Mouse (Mus musculus): ENCODE results near the gene Wipf3.

DNA sequence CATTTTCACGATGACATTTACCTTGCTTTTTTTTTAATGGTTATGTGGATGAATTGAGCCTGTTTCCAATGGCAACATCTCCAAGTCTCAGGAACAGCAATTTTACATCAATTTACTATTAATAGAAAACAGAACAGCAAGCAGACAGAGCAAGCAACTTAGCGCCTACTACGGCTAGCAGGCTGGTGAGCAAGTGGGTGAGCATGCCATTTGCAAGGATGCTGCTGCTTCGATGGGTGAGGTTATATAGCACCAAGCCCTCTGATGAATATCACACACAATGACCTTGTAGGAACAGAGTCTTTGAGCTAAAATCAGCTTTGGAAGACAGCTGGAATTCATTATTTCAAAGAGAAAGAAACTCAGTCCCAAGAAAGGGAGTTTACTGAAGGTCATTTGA lies 43.0 kb upstream of the Wipf3 start:
- TF ChIP-seq POLR2A (IDR thresholded peaks at IDR 0.05; ENCODE audit: borderline replicate concordance, low read depth, low read length) (no peak), CTCF (IDR thresholded peaks at IDR 0.05; ENCODE audit: low read depth, low read length) (no peak)
